Mouse (Mus musculus): Measurements from ENCODE around the gene Mad1l1. TPM values are rescaled to one million over a fixed set of nuclear protein-coding genes. Genes with fewer than 3 reads are reported as not detected.

Gene Mad1l1
- polyA plus RNA-seq, 1 experiment = 18.3 TPM

GRCm38 (mm10) chr5:140306016-140306415, 15.3 kb downstream of the Mad1l1 start:
- Histone ChIP-seq H3K27ac (ENCODE audit: insufficient read depth, low read length) (no peak overlapping the region), H3K4me3 (ENCODE audit: extremely low read depth, insufficient read depth, insufficient read length) (no peak overlapping the region), H3K27me3 (ENCODE audit: control insufficient read depth, insufficient read depth, low read length) (no peaks in the 10 kb centered on the region), H3K36me3 (ENCODE audit: control insufficient read depth, insufficient read depth, low read length) (peaks cover 46% of the 10 kb centered on the region), H3K4me1 (ENCODE audit: control insufficient read depth, insufficient read depth, insufficient read length) (no peaks in the 10 kb centered on the region)
- WGBS = 96% methylated on average over 8 of the region's 8 CpGs
- TF ChIP-seq POLR2A (IDR thresholded peaks at IDR 0.05; ENCODE audit: low read depth, low read length) (no peak), CTCF (IDR thresholded peaks at IDR 0.05; ENCODE audit: extremely low read depth, insufficient read depth, insufficient read length, insufficient replicate concordance) (no peak)
- DNase-seq (ENCODE audit: low read depth in 1 of 2, low spot score in 2 of 2) = no peak

GRCm38 (mm10) chr5:140298291-140298690, 23.1 kb downstream of the Mad1l1 start:
- H3K27me3 ChIP-seq (ENCODE audit: control insufficient read depth, insufficient read depth, low read length) = no peaks in the 10 kb centered on the region
- WGBS = 73% methylated on average over 4 of the region's 4 CpGs
- H3K27ac ChIP-seq (ENCODE audit: insufficient read depth, low read length) = no peak overlapping the region
- no peak for DNase-seq (ENCODE audit: low read depth in 1 of 2, low spot score in 2 of 2)
- H3K36me3 ChIP-seq (ENCODE audit: control insufficient read depth, insufficient read depth, low read length) = peaks cover 34% of the 10 kb centered on the region
- H3K4me3 ChIP-seq (ENCODE audit: extremely low read depth, insufficient read depth, insufficient read length) = no peak overlapping the region
- H3K4me1 ChIP-seq (ENCODE audit: control insufficient read depth, insufficient read depth, insufficient read length) = no peaks in the 10 kb centered on the region
- TF ChIP-seq CTCF (IDR thresholded peaks at IDR 0.05; ENCODE audit: extremely low read depth, insufficient read depth, insufficient read length, insufficient replicate concordance) (no peak), POLR2A (IDR thresholded peaks at IDR 0.05; ENCODE audit: low read depth, low read length) (no peak)

GRCm38 (mm10) chr5:140292152-140292551, 29.2 kb downstream of the Mad1l1 start:
- DNase-seq (ENCODE audit: low read depth in 1 of 2, low spot score in 2 of 2) = peak; percentile 39 to 49
- Histone ChIP-seq H3K27me3 (ENCODE audit: control insufficient read depth, insufficient read depth, low read length) (no peaks in the 10 kb centered on the region), H3K27ac (ENCODE audit: insufficient read depth, low read length) (no peak overlapping the region), H3K36me3 (ENCODE audit: control insufficient read depth, insufficient read depth, low read length) (peaks cover 9% of the 10 kb centered on the region; the same call in 1 of the 2 replicates), H3K4me1 (ENCODE audit: control insufficient read depth, insufficient read depth, insufficient read length) (no peaks in the 10 kb centered on the region), H3K4me3 (ENCODE audit: extremely low read depth, insufficient read depth, insufficient read length) (no peak overlapping the region)
- TF ChIP-seq CTCF (IDR thresholded peaks at IDR 0.05; ENCODE audit: extremely low read depth, insufficient read depth, insufficient read length, insufficient replicate concordance) (peak; percentile 66; the same call in 1 of the 2 replicates), POLR2A (IDR thresholded peaks at IDR 0.05; ENCODE audit: low read depth, low read length) (no peak)
- WGBS = 86% methylated on average over 1 of the region's 1 CpGs

GRCm38 (mm10) chr5:140289161-140289560, 32.2 kb downstream of the Mad1l1 start:
- WGBS = 99% methylated on average over 2 of the region's 2 CpGs
- Histone ChIP-seq H3K27me3 (ENCODE audit: control insufficient read depth, insufficient read depth, low read length) (no peaks in the 10 kb centered on the region), H3K4me1 (ENCODE audit: control insufficient read depth, insufficient read depth, insufficient read length) (no peaks in the 10 kb centered on the region), H3K27ac (ENCODE audit: insufficient read depth, low read length) (no peak overlapping the region), H3K36me3 (ENCODE audit: control insufficient read depth, insufficient read depth, low read length) (0 out of 2 replicates have a peak, but pooled peaks cover 1% of the 10 kb centered on the region), H3K4me3 (ENCODE audit: extremely low read depth, insufficient read depth, insufficient read length) (no peak overlapping the region)
- DNase-seq (ENCODE audit: low read depth in 1 of 2, low spot score in 2 of 2) = no peak
- no peak for TF ChIP-seq POLR2A (IDR thresholded peaks at IDR 0.05; ENCODE audit: low read depth, low read length)
- no peak for TF ChIP-seq CTCF (IDR thresholded peaks at IDR 0.05; ENCODE audit: extremely low read depth, insufficient read depth, insufficient read length, insufficient replicate concordance)

- 93% methylated on average over 3 of the region's 3 CpGs for WGBS
- peaks cover 1% of the 10 kb centered on the region; the same call in 1 of the 2 replicates for H3K36me3 ChIP-seq (ENCODE audit: control insufficient read depth, insufficient read depth, low read length)
- H3K4me1 ChIP-seq (ENCODE audit: control insufficient read depth, insufficient read depth, insufficient read length) = no peaks in the 10 kb centered on the region
- H3K27ac ChIP-seq (ENCODE audit: insufficient read depth, low read length) = no peak overlapping the region
- no peak for TF ChIP-seq CTCF (IDR thresholded peaks at IDR 0.05; ENCODE audit: extremely low read depth, insufficient read depth, insufficient read length, insufficient replicate concordance)
- no peak for TF ChIP-seq POLR2A (IDR thresholded peaks at IDR 0.05; ENCODE audit: low read depth, low read length)
- no peak for DNase-seq (ENCODE audit: low read depth in 1 of 2, low spot score in 2 of 2)
- no peak overlapping the region for H3K4me3 ChIP-seq (ENCODE audit: extremely low read depth, insufficient read depth, insufficient read length)
- H3K27me3 ChIP-seq (ENCODE audit: control insufficient read depth, insufficient read depth, low read length) = no peaks in the 10 kb centered on the region
Measured at GRCm38 (mm10) chr5:140288287-140288686, 33.1 kb downstream of the Mad1l1 start.

- TF ChIP-seq POLR2A (IDR thresholded peaks at IDR 0.05; ENCODE audit: low read depth, low read length) = no peak
- no peak for TF ChIP-seq CTCF (IDR thresholded peaks at IDR 0.05; ENCODE audit: extremely low read depth, insufficient read depth, insufficient read length, insufficient replicate concordance)
- 96% methylated on average over 2 of the region's 2 CpGs for WGBS
Measured at GRCm38 (mm10) chr5:140284761-140285160, 36.6 kb downstream of the Mad1l1 start.

GRCm38 (mm10) chr5:140284011-140284410, 37.3 kb downstream of the Mad1l1 start:
- 97% methylated on average over 2 of the region's 2 CpGs for WGBS
- TF ChIP-seq CTCF (IDR thresholded peaks at IDR 0.05; ENCODE audit: extremely low read depth, insufficient read depth, insufficient read length, insufficient replicate concordance) (no peak), POLR2A (IDR thresholded peaks at IDR 0.05; ENCODE audit: low read depth, low read length) (no peak)
- no peaks in the 10 kb centered on the region; the same call in 1 of the 2 replicates for H3K36me3 ChIP-seq (ENCODE audit: control insufficient read depth, insufficient read depth, low read length)
- H3K4me1 ChIP-seq (ENCODE audit: control insufficient read depth, insufficient read depth, insufficient read length) = no peaks in the 10 kb centered on the region
- no peaks in the 10 kb centered on the region for H3K27me3 ChIP-seq (ENCODE audit: control insufficient read depth, insufficient read depth, low read length)
- no peak overlapping the region for H3K27ac ChIP-seq (ENCODE audit: insufficient read depth, low read length)
- DNase-seq (ENCODE audit: low read depth in 1 of 2, low spot score in 2 of 2) = no peak
- H3K4me3 ChIP-seq (ENCODE audit: extremely low read depth, insufficient read depth, insufficient read length) = no peak overlapping the region

More at GRCm38 (mm10) chr5:140284761-140285160, 36.6 kb downstream of the Mad1l1 start:
- no peaks in the 10 kb centered on the region for H3K4me1 ChIP-seq (ENCODE audit: control insufficient read depth, insufficient read depth, insufficient read length)
- H3K27ac ChIP-seq (ENCODE audit: insufficient read depth, low read length) = no peak overlapping the region
- no peaks in the 10 kb centered on the region for H3K27me3 ChIP-seq (ENCODE audit: control insufficient read depth, insufficient read depth, low read length)
- peaks cover 1% of the 10 kb centered on the region; the same call in 1 of the 2 replicates for H3K36me3 ChIP-seq (ENCODE audit: control insufficient read depth, insufficient read depth, low read length)
- DNase-seq (ENCODE audit: low read depth in 1 of 2, low spot score in 2 of 2) = no peak
- H3K4me3 ChIP-seq (ENCODE audit: extremely low read depth, insufficient read depth, insufficient read length) = no peak overlapping the region

Measured in spleen, adult 2 months (tissue).